Mouse (Mus musculus) hindbrain, embryonic 12.5 days (tissue): ENCODE data around the gene Gm20604. TPM values are rescaled to one million over a fixed set of nuclear protein-coding genes. Genes with fewer than 3 reads are reported as not detected.

Experiments used
- ATAC-seq: fragments of 200-750 bp; cut with Nextera tagmentation; 2 replicates; pipeline ENCODE4 v1.8.0; 2017; ENCODE audit warnings: moderate TSS enrichment; ENCODE audit not compliant: low FRiP score
- H3K27ac ChIP-seq: fragments of 300-500 bp; sonication (generic); 2 replicates; pipeline ENCODE4 v1.5.1; 2016; ENCODE audit warnings: mild to moderate bottlenecking
- H3K27me3 ChIP-seq: fragments of 300-500 bp; sonication (generic); 2 replicates; pipeline ENCODE4 v1.6.1; 2016; ENCODE audit warnings: mild to moderate bottlenecking
- H3K36me3 ChIP-seq: fragments of 300-500 bp; sonication (generic); 2 replicates; pipeline ENCODE4 v1.6.1; 2016; ENCODE audit warnings: mild to moderate bottlenecking
- H3K4me1 ChIP-seq: fragments of 300-500 bp; sonication (generic); 2 replicates; pipeline ENCODE4 v1.6.1; 2016
- H3K4me2 ChIP-seq: fragments of 300-500 bp; sonication (generic); replicated peaks from 2 replicates; pipeline ENCODE4 v1.6.1; 2016; ENCODE audit warnings: mild to moderate bottlenecking
- H3K4me3 ChIP-seq: fragments of 300-500 bp; sonication (generic); 2 replicates; pipeline ENCODE4 v1.5.1; 2016; ENCODE audit warnings: mild to moderate bottlenecking
- H3K9ac ChIP-seq: fragments of 300-500 bp; sonication (generic); 2 replicates; pipeline ENCODE4 v1.6.1; 2016; ENCODE audit warnings: mild to moderate bottlenecking, moderate library complexity
- H3K9me3 ChIP-seq: fragments of 300-500 bp; sonication (generic); replicated peaks from 2 replicates; pipeline ENCODE4 v1.6.1; 2016; ENCODE audit warnings: mild to moderate bottlenecking
- WGBS: fragments of 180-500 bp; shearing (Covaris S2); methylation state at CpG from one replicate; pipeline ENCODE4 v1.1.7; 2016; 5-methylcytosine and 5-hydroxymethylcytosine counted together
- polyA plus RNA-seq: library from polyadenylated mRNA; unstranded; fragments of >200 nt; fragmentation: Nextera tagmentation; extraction: Ambion mirVana; gene quantifications from 2 replicates; pipeline ENCODE4 v1.2.1, GENCODE M21; 2016

The Gm20604 gene
- polyA plus RNA-seq, 1 experiment from 2014 or later: 32.2 TPM

- Histone ChIP-seq H3K4me3 (no peak overlapping the region), H3K36me3 (no peaks in the 10 kb centered on the region), H3K27me3 (no peaks in the 10 kb centered on the region), H3K27ac (no peak overlapping the region), H3K4me2 (no peak overlapping the region), H3K9ac (no peak overlapping the region), H3K9me3 (no peaks in the 10 kb centered on the region), H3K4me1 (no peaks in the 10 kb centered on the region)
- 61% methylated on average over 2 of the region's 2 CpGs for WGBS
- ATAC-seq: no peak
These were observed 44.4 kb downstream of the Gm20604 start for GRCm38 (mm10) chr12:102714116-102714515.

DNA sequence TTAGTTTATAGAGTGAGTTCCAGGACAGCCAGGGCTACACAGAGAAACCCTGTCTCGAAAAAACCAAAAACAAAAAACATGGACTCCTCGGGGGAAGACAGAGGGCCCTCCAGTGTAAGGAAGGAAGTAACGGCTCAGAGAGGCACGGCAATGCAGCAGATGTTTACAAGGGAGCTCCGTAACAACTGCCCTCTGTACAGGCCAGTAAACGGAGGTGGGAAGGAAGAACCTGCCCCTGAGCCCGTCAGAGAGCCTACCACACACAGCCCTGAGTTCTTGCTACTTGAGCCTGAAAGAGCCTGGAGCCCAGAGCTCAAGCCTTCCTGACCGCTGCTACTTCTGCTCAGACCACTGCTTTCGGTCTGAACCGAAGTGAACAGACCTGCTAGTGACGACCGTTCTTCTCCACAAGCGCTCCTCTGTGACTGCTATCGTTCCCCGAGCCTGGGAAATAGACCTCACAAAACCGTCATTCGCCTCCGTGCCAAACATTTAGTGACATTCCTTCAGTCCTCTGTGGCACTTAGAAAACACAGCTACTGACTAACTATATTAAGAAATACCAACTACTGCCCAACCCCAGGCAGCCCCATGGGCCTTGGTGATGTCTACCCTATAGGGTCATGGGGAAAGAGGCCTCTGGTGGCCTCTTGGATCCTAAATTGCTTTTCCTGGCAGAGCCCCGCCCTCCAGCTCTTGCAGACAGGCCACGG lies 45.2 kb downstream of the Gm20604 start:
- H3K4me1 ChIP-seq: no peaks in the 10 kb centered on the region
- ATAC-seq: no peak
- 77% methylated on average over 20 of the region's 20 CpGs for WGBS
- no peak overlapping the region for H3K27ac ChIP-seq
- no peaks in the 10 kb centered on the region for H3K36me3 ChIP-seq
- H3K4me2 ChIP-seq: no peak overlapping the region
- H3K27me3 ChIP-seq: no peaks in the 10 kb centered on the region
- no peak overlapping the region for H3K9ac ChIP-seq
- no peak overlapping the region for H3K4me3 ChIP-seq
- H3K9me3 ChIP-seq: no peaks in the 10 kb centered on the region

GRCm38 (mm10) chr12:102710851-102711375 lies 47.6 kb downstream of the Gm20604 start:
- 58% methylated on average over 4 of the region's 4 CpGs for WGBS
- no peak overlapping the region for H3K27ac ChIP-seq
- peaks cover 1% of the 10 kb centered on the region for H3K4me1 ChIP-seq
- H3K9ac ChIP-seq: no peak overlapping the region
- H3K9me3 ChIP-seq: no peaks in the 10 kb centered on the region
- ATAC-seq: no peak
- no peaks in the 10 kb centered on the region for H3K36me3 ChIP-seq
- H3K4me3 ChIP-seq: no peak overlapping the region
- 0 out of 2 replicates have a peak, but pooled peaks cover 4% of the 10 kb centered on the region for H3K27me3 ChIP-seq
- no peak overlapping the region for H3K4me2 ChIP-seq

- Histone ChIP-seq H3K9ac (no peak overlapping the region), H3K27me3 (0 out of 2 replicates have a peak, but pooled peaks cover 4% of the 10 kb centered on the region), H3K4me2 (no peak overlapping the region), H3K4me3 (no peak overlapping the region), H3K9me3 (no peaks in the 10 kb centered on the region), H3K27ac (no peak overlapping the region), H3K4me1 (peaks cover 9% of the 10 kb centered on the region), H3K36me3 (no peaks in the 10 kb centered on the region)
- ATAC-seq: no peak
- 87% methylated on average over 5 of the region's 5 CpGs for WGBS
These were observed 48.6 kb downstream of the Gm20604 start for GRCm38 (mm10) chr12:102709896-102710295.

DNA sequence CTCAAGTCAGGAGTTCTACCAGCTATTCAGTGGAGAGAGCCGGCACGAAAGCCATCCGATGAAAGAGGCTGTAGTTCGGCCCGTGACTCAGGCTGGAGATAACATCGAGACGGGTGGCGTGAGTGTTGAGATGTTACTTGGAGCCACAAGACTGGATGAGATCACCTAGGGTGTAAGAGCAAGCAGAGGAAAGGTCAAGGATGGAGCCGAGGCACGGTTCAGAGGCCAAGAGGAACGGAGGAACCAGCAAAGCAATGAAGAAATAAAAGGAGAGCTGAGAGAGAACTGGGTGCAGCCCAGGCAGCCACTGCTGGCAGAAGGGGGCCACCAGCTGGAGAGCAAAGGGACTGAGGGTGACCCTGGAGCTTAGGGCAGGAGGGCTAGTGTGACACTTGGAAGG lies 50.3 kb downstream of the Gm20604 start:
- no peaks in the 10 kb centered on the region for H3K9me3 ChIP-seq
- WGBS: 73% methylated on average over 11 of the region's 11 CpGs
- H3K27me3 ChIP-seq: 0 out of 2 replicates have a peak, but pooled peaks cover 4% of the 10 kb centered on the region
- H3K4me2 ChIP-seq: no peak overlapping the region
- no peak for ATAC-seq
- no peak overlapping the region for H3K4me3 ChIP-seq
- H3K27ac ChIP-seq: no peak overlapping the region
- H3K9ac ChIP-seq: no peak overlapping the region
- H3K36me3 ChIP-seq: no peaks in the 10 kb centered on the region
- H3K4me1 ChIP-seq: peaks cover 20% of the 10 kb centered on the region

GRCm38 (mm10) chr12:102706833-102707463 lies 51.5 kb downstream of the Gm20604 start:
- Histone ChIP-seq H3K4me2 (no peak overlapping the region), H3K36me3 (no peaks in the 10 kb centered on the region), H3K27me3 (0 out of 2 replicates have a peak, but pooled peaks cover 4% of the 10 kb centered on the region), H3K4me1 (peaks cover 31% of the 10 kb centered on the region), H3K27ac (no peak overlapping the region), H3K9ac (no peak overlapping the region), H3K9me3 (no peaks in the 10 kb centered on the region), H3K4me3 (no peak overlapping the region)
- WGBS: 83% methylated on average over 10 of the region's 10 CpGs
- no peak for ATAC-seq

DNA sequence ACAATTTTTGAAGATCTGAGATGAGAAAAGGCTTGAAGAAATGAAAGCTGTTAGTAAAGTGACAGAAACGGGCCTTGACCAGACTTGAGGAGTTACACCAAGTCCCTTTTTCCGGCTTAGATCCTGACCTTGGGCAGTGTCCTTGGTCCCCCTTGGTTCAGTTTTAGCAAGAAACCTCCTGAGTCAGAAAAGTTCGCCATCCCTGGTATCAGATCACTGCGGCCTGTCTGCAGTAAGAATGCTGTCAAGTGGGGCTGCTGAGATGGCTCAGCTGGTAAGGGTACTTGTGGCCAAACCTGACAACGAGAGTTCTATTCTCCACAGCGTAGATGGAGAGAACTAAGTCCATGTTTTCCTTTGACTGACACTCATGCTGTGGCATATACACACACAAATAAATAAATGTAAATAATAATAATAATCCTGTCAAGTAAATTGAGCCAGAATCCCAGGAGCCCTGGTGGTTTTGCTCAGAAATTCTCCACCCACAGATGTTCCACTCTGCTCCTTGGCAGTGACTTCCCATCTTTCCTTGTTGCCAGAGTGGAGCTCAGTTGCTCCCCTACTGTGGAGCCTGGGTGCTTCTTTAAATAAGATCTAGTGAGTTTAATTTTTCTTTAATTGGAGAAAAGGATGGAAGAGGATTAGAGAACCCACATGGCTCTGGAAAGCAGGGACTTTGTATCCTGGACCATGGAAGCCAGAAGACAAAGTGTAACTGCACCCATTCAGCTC lies 52.4 kb downstream of the Gm20604 start:
- H3K4me1 ChIP-seq: peaks cover 33% of the 10 kb centered on the region
- peak overlapping the region; percentile 97 for H3K4me2 ChIP-seq
- no peak for ATAC-seq
- 0 out of 2 replicates have a peak, but pooled peaks cover 4% of the 10 kb centered on the region for H3K27me3 ChIP-seq
- H3K27ac ChIP-seq: no peak overlapping the region
- H3K4me3 ChIP-seq: no peak overlapping the region
- no peaks in the 10 kb centered on the region for H3K36me3 ChIP-seq
- H3K9me3 ChIP-seq: no peaks in the 10 kb centered on the region
- 79% methylated on average over 6 of the region's 6 CpGs for WGBS
- no peak overlapping the region for H3K9ac ChIP-seq

GRCm38 (mm10) chr12:102705216-102705871 lies 53.1 kb downstream of the Gm20604 start:
- 4% methylated on average over 28 of the region's 45 CpGs for WGBS
- peak; percentile 89 for ATAC-seq
- H3K9me3 ChIP-seq: no peaks in the 10 kb centered on the region
- peak overlapping the region; percentile 97 for H3K4me2 ChIP-seq
- peaks cover 35% of the 10 kb centered on the region for H3K4me1 ChIP-seq
- H3K4me3 ChIP-seq: peak overlapping the region; percentile 80
- H3K27me3 ChIP-seq: 0 out of 2 replicates have a peak, but pooled peaks cover 4% of the 10 kb centered on the region
- peak overlapping the region; percentile 89 for H3K27ac ChIP-seq
- H3K36me3 ChIP-seq: no peaks in the 10 kb centered on the region
- H3K9ac ChIP-seq: peak overlapping the region; percentile 79

- Histone ChIP-seq H3K27me3 (0 out of 2 replicates have a peak, but pooled peaks cover 4% of the 10 kb centered on the region), H3K4me2 (peak within 1 kb of the TSS; percentile 97), H3K4me3 (peak within 1 kb of the TSS; percentile 80), H3K4me1 (peaks cover 36% of the 10 kb centered on the region), H3K9ac (peak within 1 kb of the TSS; percentile 79), H3K27ac (peak within 1 kb of the TSS; percentile 89), H3K9me3 (no peaks in the 10 kb centered on the region), H3K36me3 (no peaks in the 10 kb centered on the region)
- under 1% methylated on average over 62 of the region's 105 CpGs for WGBS
- peak; percentile 88 for ATAC-seq
These were observed 53.8 kb downstream of the Gm20604 start, which contains the start of gene Itpk1 for GRCm38 (mm10) chr12:102704457-102705198. TSS of gene Itpk1 (minus strand) at chr12:102704930.

- 0 out of 2 replicates have a peak, but pooled peaks cover 4% of the 10 kb centered on the region for H3K27me3 ChIP-seq
- WGBS: 6% methylated on average over 17 of the region's 17 CpGs
These were observed 54.5 kb downstream of the Gm20604 start for GRCm38 (mm10) chr12:102703921-102704408.

GRCm38 (mm10) chr12:102703441-102703840 lies 55.0 kb downstream of the Gm20604 start:
- H3K36me3 ChIP-seq: no peaks in the 10 kb centered on the region
- H3K27ac ChIP-seq: no peak overlapping the region

More at GRCm38 (mm10) chr12:102703921-102704408, 54.5 kb downstream of the Gm20604 start:
- Histone ChIP-seq H3K4me2 (peak overlapping the region; percentile 97), H3K4me3 (peak overlapping the region; percentile 80), H3K4me1 (peaks cover 42% of the 10 kb centered on the region), H3K9ac (peak overlapping the region; percentile 79), H3K36me3 (no peaks in the 10 kb centered on the region), H3K9me3 (no peaks in the 10 kb centered on the region), H3K27ac (peak overlapping the region; percentile 67)
- ATAC-seq: 0 out of 2 replicates have a peak, but pooled peaks have one; percentile 3

More at GRCm38 (mm10) chr12:102703441-102703840, 55.0 kb downstream of the Gm20604 start:
- ATAC-seq: no peak
- 0 out of 2 replicates have a peak, but pooled peaks cover 4% of the 10 kb centered on the region for H3K27me3 ChIP-seq
- peak overlapping the region; percentile 79; the same call in 1 of the 2 replicates for H3K9ac ChIP-seq
- H3K4me2 ChIP-seq: peak overlapping the region; percentile 97
- H3K4me1 ChIP-seq: peaks cover 48% of the 10 kb centered on the region
- peak overlapping the region; percentile 80 for H3K4me3 ChIP-seq
- no peaks in the 10 kb centered on the region for H3K9me3 ChIP-seq
- 29% methylated on average over 6 of the region's 6 CpGs for WGBS
